Mouse (Mus musculus) brain, embryonic 14.5 days (tissue): ENCODE data around the gene Il13ra1.

Source experiments
- CTCF ChIP-seq: fragments of 200-500 bp; IDR thresholded peaks from 2 replicates; pipeline ENCODE4 v1.5.1; 2012; ENCODE audit warnings: inconsistent platforms, mild to moderate bottlenecking, moderate library complexity, borderline replicate concordance; ENCODE audit not compliant: insufficient read depth, insufficient read length; ENCODE audit errors: extremely low read depth
- POLR2A ChIP-seq: fragments of 200-500 bp; IDR thresholded peaks from 2 replicates; pipeline ENCODE4 v1.6.1; 2012; ENCODE audit warnings: mild to moderate bottlenecking, inconsistent platforms, borderline replicate concordance; ENCODE audit not compliant: poor library complexity, insufficient read depth, insufficient read length, severe bottlenecking; ENCODE audit errors: extremely low read depth

- no peak for TF ChIP-seq POLR2A
- no peak for TF ChIP-seq CTCF
Measured at GRCm38 (mm10) chrX:36112422-36112750, 476 bp downstream of the Il13ra1 start.
